Mouse (Mus musculus) left cerebral cortex, adult 18-20 months (tissue): Measurements from ENCODE around the gene Cldn6. TPM values are rescaled to one million over a fixed set of nuclear protein-coding genes. Genes with fewer than 3 reads are reported as not detected.

ENCODE experiments used
- DNase-seq, 2 experiments: peaks; one replicate each; pipeline ENCODE4 v3.0.0; 2021 to 2022; ENCODE audit warnings: low spot score in 2 of 2, mixed read lengths in 1 of 2
- long read RNA-seq, 2 experiments: library from polyadenylated mRNA; stranded (forward); transcript quantifications; one replicate each; pipeline ENCODE4 v2.0.0; 2021
- total RNA-seq, 2 experiments: library from RNA; stranded (reverse); gene quantifications; 2 replicates each; pipeline ENCODE4 v1.2.3; 2021

Gene Cldn6
- total RNA-seq: not detected
- long read RNA-seq, experiment 1: 0 reads
- long read RNA-seq, experiment 2: 0 reads

DNA sequence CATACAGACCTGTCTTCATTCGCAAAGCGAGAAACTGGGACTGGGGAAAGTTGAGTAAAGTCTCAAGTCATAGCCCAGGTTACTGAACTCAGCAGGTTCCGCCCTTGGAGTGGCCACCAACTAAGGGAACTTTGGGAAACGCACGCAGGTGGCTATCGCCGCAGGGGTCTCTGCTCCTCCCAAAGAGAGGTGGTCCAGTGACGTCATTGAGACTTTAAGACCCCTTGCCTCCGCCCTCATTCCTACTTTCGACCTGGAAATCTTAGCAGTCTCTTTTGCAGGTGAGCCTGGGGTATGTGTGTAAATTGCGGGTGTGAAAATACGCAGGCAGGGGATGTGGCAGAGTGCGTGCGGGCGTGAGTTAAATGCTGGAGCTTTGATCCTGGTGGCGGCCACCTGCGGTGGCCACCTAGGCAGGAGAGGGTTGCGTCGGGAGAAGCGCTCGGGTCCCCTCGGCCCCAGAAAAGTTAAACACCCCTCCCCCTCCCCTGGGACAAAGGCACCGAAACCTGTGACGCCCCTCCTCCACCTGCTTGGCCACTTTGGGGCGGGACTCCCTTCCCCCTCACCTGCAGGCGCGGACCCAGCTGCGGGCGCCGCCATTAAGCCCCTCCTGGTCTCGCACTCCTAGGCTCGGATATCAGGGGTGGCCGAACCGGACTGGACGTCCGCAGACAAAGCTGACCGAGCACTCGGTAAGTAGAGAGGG is at the start of gene Cldn6:
TSS of gene Cldn6 (plus strand) at position 123 of the 709 bp plus-strand sequence.
- no peak for DNase-seq

DNA sequence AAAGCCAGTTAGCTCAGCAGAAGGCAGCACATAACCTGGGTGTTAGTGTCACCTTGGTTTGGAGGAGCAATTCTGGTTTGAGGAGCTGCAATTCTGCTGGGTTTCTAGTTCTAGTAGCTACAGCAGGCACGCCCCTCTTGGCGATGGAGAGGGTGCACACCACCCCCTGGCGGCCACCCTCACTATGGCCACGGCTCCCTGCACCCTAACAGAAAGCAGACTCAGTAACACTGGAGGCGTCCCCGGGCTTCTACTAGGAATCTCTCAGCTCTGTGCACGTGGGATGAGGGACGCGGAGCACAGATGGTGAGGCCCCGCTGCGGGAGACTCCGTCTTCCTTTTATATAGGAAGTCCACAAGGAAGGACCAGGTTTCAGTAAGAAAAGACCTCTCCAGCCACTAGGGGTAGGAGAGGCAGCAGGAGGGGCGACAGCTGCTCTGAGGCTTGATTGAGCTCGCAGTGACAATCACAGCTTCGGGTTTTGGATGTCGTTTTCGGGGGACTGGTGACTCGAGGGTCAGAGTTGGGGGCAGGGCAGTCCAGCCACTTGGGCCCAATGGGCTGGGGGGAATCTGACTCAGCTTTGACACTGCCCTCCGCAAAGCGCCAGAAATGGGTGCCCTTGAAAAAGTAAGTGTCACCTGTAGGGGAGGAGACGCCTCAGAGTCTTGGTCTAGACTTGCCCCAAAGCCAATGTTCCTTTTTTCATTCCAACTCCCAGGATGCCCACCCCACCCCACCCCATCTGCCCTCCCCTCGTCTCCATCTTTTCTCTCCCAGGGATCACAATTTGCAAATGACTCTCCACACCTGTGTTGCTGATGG is 48.6 kb upstream of the Cldn6 start:
- peak; percentile 84 to 88 for DNase-seq

- no peak for DNase-seq
Observed at GRCm38 (mm10) chr17:23631241-23631640, 47.8 kb upstream of the Cldn6 start.

DNA sequence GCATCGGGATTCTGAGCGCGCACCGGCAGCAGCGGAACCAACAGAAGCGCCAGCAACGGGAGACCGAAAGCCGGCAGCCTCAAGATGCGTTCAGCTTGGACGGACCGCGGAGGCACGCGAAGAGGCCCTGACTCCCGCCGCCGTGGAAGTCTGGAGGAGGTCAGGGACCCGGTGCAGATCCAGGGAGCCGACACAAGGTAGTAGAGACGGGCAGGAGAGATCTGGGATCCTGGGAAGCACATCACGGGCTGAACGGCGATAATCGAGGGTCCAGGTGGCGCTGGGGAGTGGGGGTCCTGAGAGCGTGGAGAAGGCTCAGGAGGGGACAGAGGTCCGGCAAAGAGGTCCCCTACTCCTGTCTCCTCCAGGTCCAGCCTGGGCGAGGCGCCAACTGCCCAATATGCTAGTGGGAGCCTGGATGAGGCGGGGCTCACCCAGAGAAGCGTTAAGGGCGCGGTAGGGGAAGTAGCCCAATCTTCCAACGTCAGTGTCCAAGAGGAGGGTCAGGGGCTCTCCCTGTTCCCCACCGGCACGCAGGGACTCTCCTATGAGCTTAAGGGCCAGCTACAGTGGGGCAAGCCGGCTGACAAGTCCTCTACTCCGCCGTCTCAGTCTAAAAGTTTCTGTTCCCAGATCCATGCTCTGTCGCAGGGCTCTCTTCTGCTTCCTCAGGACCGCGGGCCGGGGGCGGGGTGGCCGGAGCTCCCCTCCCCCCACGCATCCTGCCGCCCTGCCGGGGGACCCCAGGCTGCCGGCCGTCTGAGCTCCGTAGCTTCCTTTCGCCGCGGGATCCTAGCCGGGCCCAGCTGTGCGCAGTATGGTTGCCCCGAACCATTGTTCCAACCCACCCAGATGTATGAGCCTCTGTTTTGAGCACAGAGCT is 34.2 kb upstream of the Cldn6 start, which contains the start of gene Mmp25:
TSS of gene Mmp25 (minus strand) at position 665 of the 883 bp plus-strand sequence.
- DNase-seq: no peak

DNA sequence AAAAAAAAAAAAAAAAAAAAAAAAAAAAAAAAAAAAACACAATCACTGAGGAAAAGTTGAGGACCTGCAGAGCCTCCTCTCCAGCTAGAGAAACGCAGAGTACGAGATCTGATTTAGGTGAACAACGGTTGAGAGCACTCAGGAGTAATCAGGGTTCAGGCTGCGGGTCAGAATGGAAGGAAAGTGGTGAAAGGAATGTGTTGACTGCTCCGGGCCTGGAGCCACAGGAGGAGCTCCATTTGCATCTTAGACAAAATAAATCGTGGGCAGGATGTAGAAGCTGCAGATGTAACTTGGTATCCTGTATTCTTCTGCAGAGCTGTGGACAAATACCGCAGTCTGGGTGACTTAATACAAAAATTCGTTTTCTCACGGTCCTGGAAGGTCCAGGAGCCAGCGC is 33.2 kb upstream of the Cldn6 start:
- no peak for DNase-seq

DNA sequence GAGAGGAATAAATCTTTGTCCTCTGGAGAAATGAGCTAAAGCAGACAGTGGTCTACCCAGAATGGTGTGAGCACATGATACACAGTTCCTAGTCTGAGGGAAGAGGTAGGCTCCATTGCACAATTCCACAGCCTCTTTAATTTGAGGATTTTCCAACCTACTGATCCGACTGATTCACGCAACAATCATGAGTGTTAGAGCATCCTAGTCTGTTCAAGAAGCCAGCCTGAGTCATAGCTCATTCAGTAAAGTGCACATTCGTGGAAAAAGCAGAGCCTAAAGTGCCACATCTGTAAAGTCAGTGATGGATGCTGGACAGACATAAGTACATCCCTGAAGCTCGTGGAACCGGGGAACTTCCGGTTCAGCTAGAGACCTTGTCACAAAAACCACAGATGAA is 27.7 kb upstream of the Cldn6 start:
- no peak for DNase-seq

DNA sequence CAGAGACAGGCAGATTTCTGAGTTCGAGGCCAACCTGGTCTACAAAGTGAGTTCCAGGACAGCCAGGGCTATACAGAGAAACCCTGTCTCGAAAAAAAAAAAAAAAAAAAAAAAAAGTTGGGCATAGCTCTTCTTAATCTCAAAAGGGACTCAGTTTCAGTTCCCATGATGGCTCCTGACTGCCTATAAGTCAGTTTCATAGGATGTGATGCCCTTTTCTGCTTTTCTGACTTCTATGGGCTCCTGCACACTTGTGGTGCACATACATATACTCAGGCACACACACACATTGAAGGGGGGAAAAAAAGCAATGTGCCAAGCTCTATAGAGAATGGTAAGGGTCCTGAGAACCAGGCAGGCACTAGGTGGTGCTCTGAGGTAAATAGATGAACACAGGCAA is 25.7 kb upstream of the Cldn6 start:
- no peak for DNase-seq

- no peak for DNase-seq
Observed at GRCm38 (mm10) chr17:23654001-23654400, 25.0 kb upstream of the Cldn6 start.

DNA sequence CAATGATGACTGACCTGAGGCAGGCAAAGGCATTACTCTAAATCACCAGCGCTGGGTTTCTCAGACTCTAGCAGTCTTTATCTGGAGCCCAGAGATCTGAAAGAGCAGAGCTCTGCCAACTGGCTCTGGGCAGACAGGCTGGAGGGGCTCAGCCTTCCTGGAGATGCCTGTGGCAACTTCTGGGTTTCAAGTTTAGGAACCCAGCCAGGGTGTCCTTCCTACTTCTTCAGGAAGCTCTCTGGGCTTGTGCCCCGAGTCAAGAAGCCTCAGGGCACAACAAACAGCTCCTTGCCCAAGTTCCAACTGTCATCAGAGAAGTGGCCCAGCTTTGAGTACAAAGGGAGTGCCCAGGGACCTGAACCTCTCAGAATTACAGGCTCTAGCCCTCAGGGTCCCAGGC is 24.6 kb upstream of the Cldn6 start:
- no peak for DNase-seq

- DNase-seq: no peak
Observed at GRCm38 (mm10) chr17:23658450-23658849, 20.6 kb upstream of the Cldn6 start.

GRCm38 (mm10) chr17:23660117-23660875 is 18.8 kb upstream of the Cldn6 start, which contains the start of gene Bicdl2:
Gene Bicdl2 (plus strand): TSS chr17:23660506.
- DNase-seq: peak in 1 of 2 experiments; percentile 33

- DNase-seq: no peak
Observed at GRCm38 (mm10) chr17:23660876-23661200, 18.2 kb upstream of the Cldn6 start.

GRCm38 (mm10) chr17:23661526-23661925 is 17.5 kb upstream of the Cldn6 start:
- DNase-seq: no peak

- DNase-seq: no peak
Observed at GRCm38 (mm10) chr17:23664556-23665021, 14.5 kb upstream of the Cldn6 start.

- no peak for DNase-seq
Observed at GRCm38 (mm10) chr17:23665511-23665910, 13.5 kb upstream of the Cldn6 start.

GRCm38 (mm10) chr17:23670516-23671074 is 8.5 kb upstream of the Cldn6 start:
- no peak for DNase-seq

DNA sequence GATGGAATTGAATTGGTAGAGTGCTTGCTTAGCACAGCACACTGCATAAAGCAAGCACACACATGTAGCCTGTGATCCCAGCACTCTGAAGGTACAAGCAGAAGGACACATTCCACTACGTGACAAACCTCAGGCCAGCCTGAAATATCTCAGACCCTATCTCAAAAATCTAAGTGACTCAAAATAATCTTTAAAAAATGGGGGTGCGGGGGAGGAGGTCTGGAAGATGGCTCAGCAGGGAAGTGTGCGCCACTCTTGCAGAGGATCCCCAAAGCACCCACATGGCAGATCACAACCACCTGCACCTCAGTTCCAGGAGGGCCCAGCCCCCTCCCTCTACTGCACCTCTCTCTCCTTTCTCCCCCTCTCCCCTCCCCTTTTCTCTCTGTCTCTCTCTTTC is 7.5 kb upstream of the Cldn6 start:
- no peak for DNase-seq

GRCm38 (mm10) chr17:23672761-23673160 is 6.3 kb upstream of the Cldn6 start:
- no peak for DNase-seq

DNA sequence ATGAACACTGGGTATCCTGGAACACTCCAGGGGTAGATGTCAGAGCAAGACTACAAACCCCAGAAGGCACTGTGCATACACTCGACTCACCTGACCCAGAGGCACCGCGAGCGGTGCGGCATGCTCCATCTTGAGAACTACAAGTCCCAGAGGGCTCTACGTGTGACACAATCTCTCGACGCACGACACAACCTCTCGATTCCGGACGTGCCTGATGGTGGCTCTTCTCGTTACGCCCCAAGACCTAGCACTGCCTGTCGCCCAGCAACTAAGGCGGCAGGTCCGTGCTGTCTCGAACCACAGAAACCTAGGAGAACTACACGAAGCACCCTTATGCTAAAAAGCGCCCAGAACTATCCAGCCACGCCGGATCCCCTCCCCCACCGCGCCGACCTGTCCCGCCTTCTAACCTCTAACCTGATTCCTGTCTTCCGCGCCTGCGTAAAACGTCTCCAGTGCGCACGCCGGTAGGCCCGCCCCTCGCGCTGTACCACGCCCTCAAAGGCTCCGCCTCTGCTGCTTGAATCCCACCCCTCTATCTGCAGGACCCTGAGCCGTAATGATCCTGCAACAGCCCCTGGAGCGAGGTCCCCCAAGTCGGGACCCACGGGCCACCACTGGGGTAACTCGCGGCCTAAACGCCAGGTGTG is 5.5 kb upstream of the Cldn6 start, which contains the start of the genes Hcfc1r1 and Thoc6:
TSS of gene Hcfc1r1 (plus strand) at position 173 of the 650 bp plus-strand sequence.
TSS of gene Thoc6 (minus strand) at position 459 of the 650 bp plus-strand sequence.
- peak; percentile 90 to 93 for DNase-seq
